Mouse (Mus musculus) kidney, postnatal 36 days (tissue): ENCODE data around the gene Med17.
"Not testable (repeated sequence)": the region's sequence is repeated elsewhere in the genome, so short reads cannot be mapped to it uniquely, and the experiment has no call there.

ENCODE experiments used
- DNase-seq, 2 experiments: peaks; one replicate each; pipeline ENCODE4 v3.0.0; 2021 to 2022; ENCODE audit warnings: mixed read lengths in 2 of 2

The Med17 gene

DNA sequence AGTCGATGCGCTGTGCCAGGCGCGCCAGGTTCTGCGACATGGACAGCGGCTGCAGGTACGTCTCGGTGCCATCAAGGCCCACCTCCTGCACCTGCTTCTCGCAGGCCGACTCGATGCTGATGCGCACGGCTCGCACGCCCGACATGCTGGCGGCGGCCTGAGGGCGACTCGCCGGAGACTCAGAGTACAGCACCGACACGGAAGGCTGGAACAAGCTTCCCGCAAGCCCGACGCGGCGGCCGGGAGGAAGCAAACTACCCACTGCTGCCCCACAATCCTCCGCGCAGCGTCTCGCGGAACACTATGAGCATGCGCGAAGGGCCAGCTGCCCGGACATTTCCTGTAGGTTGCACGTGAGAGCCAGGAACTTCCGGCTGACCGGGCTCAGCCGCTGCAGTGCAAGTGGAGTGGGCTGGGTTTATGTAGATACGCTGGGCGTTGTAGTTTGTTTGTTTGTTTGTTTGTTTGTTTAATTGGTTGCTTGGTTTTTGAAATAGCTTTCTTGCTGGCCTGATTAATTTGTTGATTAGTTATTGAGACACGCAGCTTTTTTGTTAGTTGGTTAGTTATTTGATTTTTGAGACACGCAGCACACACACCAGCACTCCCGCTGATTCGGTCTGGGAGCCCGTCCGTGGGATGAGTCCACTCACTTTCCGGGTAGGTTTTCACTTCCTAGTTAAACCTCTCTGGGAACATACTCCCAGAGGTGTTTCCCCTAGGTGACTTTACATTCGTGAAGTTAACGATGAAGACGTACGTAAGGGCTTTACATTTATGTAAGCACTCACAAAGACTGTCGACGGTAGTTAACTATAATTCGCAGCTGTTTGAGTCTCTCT is at the start of gene Med17:
Med17 (minus strand) TSS at position 283 of the 842 bp plus-strand sequence.
- peak; percentile 95 to 96 for DNase-seq

DNA sequence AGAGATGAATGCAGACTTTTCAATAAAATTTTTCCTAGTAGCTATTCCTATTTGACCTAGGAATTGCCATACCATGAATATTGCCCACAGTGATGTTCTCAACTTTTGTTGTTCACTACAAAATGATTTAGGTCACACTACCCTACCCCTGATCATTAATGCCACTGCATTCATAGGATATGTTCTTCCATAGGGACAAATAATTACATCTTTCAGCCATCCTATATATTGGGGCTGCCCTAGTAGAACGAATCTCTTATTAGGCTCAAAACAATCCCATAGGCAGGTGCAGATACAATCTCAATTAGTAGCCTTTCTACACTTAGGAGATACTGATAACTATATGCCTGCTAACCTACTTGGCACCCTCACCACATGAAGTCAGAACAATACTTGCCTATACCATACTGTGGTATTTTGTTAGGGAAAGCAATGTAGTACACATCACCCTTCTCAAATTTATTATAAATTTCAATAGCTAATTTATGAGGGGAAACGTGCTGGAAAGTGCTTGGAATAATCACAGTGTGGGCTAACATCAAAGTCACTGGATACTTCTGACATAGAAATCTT is 38.5 kb upstream of the Med17 start:
- DNase-seq, result no peak

DNA sequence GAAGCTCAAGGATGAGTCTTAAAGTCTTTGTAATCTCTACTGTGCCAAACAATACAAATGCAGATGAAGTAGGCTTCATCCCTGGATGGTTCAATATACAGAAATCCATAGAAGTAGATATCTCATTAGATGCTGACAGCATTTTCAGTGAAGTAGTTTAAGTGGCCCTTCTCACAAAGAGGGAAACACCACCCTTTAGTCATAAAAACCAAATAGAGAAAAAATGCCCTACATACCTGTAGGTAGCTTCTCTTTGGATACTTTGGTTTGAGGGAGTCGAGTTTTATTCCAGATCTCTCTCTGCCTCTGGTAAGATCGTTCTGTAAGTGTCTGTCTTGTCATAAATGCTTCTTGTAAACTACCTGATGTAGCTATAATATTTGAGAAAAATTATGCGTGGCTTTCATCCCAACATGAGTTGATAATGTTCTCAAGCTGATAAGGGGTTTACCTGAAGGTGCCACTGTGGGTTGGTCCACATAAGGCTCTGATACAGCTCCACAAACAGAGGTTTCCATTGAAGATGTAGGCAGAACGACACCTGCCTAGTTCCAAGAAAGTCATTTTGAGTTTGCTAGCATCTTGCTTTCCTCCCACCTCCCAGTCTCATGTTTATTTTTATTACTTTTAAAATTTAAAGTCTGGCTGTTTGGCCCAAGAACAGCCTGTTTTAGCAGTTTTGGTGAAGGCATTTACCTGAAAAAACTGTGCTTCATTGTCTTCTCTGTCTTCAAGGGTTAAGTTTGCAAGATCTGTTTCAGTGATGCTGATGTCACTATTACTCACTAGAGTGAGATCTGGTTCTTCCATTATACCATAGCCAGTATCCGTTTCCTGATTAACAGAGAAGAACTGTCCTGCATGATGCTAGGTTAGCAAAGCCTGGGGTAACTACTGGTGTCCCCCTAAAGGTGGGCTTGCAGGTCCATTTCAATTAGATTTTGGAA is 37.8 kb upstream of the Med17 start:
- DNase-seq, result no peak

DNA sequence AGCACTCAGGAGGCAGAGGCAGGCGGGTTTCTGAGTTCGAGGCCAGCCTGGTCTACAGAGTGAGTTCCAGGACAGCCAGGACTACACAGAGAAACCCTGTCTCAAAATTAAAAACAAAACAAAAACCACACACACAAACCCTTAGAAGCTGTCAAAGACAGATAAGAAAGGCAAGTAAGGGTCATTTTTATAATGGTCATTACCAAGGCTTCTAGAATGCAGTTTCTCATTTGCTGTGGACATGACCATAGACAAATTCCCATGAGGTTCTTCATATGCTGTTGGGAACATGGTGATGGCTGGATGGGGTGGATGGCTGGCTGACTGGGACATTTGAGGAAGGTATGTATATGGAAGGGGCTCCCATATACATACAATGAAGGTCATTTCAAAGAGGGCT is 36.6 kb upstream of the Med17 start:
- DNase-seq, result not testable (repeated sequence)

DNA sequence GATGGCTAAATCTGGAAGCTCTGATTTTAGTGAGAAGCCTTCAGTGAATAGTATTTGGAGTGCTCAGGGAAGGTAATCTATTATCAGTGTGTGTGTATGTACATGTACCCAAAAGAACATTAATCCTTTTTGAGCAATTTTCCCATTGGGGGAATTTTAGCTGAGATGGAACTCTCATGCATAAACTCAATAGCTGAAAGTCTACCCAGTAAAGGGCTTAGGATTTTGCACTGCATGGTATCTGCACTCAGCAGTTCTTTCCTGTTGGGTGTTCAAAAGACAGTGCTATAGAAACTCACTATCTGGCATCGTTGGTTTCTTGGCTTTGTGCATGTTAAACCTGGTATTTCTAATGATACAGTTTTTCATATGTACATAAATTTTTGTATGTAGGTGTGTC is 34.9 kb upstream of the Med17 start:
- no peak for DNase-seq

DNA sequence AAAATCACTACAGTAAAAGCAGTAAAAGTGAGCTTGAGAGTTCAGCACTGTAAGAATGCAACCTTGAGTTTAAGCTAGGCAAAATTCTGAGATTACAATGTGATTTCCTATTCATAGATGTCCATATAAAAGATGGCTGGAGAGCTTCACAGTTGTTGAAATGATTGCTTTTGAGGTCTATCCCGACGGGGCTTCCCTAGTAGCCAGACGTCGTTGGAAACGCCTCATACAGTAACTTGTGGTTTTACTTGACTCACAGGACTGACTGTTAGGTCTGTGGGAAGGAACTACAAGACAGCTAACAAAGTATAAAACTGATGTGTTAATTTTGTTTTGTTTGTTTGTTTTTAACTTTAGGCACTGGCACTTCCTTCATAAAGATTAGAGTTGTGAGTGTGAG is 33.9 kb upstream of the Med17 start:
- no peak for DNase-seq

DNA sequence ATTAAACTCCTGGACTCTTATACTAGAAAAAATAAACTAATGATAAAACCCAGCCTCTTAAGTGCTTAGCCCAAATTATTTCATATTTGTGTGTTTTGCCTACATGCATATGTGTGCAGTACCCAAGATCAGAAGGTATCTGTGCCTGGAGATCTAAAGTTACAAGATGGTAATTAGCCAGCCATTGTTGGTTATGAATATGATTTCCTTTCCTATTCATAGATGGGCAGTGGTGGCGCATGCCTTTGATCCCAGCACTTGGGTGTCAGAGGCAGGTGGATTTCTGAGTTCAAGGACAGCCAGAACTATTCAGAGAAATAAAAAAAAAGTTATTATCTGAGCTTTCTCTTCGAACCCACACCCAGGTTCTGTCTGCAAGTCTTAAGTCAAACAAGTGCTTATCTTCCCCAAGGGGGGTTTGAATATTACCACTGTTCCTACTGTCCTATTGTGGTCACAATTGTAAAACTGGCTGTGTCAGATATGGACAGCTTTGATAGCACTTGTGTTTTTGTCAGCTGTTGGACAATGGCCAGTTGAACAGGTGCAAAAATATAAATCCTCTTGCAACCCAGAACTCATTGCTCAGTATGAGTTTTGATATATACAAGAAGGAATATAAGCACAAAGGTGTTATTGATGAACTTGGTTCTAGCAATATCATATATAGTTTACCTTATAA is 32.5 kb upstream of the Med17 start:
- DNase-seq, result no peak

DNA sequence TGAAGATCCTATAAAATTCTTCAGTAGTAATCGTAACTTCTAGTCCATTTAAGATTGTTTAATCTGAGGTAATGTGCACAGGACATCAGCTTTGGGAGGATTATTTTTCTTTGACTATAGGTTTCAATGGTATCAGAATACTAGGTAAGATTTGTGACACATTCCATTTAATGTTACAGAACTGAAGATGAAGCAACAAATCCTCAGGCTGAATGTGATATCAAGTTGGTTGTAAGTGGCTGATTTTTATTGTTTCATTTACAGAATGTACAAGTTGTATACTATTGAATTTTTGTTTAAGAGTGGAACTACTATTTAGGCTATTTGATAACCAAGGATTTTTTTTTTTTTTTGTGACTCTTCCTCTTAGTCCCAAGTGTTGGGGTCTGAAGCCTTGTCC is 30.4 kb upstream of the Med17 start:
- DNase-seq, result no peak

DNA sequence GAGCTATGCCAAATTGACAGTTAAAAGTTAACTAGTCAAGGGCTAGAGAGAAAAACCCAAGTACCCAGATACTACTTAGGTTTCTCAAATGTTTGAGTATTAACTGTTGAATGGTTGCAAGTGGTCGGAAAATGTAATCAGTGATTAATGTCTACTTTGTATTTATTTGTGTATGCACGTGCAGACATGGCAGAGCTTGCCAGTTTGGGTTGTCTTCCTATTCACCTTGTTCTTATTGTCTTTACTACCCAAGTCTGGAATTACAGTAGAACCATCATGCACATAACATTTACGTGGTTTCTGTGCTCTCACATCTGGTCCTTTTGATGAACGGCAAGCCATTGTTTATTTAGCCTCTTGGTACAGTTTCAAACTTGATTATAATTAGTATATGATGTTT is 29.7 kb upstream of the Med17 start:
- no peak for DNase-seq

DNA sequence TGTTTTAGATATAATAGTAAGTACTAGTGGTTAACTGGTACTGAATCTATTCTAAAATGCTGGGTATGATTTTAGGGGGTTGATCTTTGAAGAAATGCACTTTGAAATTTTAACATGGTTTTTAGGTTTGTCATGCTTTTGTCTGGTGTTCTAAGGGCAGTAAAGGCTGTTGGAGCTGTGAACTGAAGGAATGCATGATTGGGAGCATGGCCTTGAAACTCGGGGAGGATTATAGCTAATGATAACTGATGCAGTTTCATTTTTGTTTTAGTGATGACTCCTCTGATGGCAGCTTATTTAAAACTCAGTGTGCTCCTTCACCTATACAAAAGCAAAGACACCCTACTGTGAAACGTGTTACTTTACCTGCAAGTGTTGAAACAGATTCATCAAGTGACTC is 28.5 kb upstream of the Med17 start:
- no peak for DNase-seq

DNA sequence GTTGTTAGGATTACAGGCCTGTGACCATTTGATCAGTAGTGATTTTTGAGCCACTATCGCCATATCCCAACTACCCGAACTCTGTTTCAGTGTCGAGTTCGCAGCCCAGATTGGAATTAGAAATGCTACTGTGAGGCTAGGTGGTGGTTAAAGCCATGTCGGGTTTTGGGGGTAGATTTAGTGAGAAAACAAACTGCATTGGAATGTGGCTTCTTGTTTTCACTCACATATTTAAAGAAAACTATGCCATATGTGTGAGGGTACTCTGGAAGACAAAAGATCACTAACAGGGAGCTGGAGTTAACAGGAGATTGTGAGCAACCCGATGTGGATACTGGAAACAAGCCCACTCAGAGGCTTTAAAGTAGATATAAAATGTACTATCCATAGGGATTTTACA is 27.5 kb upstream of the Med17 start:
- DNase-seq, result no peak

DNA sequence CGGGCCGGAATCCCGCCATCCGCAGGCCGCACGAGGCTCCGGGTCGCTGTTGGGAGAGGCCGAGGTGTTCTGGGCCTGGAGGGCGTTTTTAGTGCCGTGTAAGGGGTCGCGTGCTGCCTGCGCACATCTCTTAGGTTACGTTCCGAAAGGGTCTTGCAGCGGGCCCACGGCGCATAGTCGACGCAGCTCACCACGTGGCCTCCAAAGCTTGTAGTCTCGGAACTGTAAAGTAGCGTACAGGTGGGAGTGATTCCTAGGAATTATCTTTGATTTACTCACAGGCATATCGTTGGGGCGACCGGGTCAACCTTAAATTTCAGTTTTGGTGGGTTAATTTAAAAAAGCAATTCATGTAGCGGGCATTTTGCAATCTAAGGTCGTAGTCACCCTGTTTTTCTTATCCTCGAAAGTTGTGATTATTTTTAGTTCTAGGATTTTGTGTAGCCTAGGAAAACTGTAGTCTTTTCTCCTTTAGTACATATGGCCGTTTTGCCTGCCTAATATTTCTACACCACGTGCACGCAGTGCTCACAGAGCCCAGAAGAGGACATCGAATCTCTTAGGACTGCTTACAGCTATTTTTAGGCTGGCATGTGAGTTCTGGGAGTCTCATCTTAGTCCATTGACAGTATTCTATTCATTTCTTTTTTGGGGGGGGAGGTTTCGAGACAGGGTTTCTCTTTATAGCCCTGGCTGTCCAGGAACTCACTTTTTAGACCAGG is 26.8 kb upstream of the Med17 start, which contains the start of gene 4931406C07Rik:
4931406C07Rik (minus strand) TSS at position 51 of the 722 bp plus-strand sequence.
- no peak for DNase-seq

DNA sequence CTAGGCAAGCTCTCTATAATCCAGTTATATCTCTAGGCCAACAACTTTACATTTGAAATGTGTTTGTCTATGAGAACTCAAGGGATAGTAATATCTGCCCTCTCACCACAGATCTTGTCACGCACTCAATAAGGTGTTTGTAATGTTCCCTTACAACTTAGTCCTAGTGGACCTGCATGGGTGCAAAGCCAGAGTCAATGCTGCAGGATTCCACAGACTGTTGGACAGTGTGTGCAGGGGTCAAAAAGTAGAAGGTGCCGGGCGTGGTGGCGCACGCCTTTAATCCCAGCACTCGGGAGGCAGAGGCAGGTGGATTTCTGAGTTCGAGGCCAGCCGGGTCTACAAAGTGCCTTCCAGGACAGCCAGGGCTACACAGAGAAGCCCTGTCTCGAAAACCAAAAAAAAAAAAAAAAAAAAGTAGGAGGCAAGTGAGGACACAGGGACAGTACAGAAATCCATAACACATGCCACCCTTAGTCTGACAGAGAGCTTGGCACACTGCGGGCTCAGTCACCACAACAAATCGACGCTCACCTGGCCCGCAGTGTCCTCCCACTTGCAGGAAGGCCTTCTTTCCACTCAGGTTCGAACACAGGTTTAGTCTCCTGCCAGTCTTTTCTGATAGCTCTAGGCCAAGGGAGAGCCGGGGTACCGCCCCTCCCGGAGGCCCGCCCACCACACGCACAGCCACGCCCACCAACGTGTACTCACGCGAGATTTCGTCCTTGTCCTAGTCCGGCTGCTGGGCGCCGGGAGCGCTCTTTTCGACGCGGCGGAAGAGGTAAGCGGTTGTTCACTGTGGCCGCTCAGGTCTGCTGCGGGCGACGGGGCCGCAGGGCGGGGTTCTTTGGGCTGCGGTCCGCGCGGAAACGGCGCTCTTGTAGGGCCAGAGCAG is 26.0 kb upstream of the Med17 start, which contains the start of gene Taf1d:
Taf1d (plus strand) TSS at position 712 of the 895 bp plus-strand sequence.
- peak; percentile 97 to 98 for DNase-seq

DNA sequence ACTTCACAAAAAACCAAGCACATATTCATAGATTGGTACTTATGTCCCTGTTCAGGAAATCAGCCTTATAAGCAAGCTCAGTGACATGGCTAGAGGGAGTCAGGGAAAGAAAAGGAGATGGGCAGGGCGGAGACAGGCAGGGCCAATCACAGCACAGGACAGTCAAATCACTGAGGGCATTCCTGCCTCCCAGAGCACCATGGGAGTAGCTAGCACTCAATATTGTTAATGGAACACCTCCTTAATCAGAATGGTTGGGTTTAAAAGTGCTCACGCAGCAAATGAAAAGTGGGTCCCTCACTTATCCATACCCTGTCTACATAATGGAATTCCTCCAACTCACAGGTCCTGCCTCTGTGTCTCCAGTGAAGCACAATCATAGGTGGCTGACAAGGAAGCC is 23.1 kb upstream of the Med17 start:
- peak; percentile 70 to 87 for DNase-seq

DNA sequence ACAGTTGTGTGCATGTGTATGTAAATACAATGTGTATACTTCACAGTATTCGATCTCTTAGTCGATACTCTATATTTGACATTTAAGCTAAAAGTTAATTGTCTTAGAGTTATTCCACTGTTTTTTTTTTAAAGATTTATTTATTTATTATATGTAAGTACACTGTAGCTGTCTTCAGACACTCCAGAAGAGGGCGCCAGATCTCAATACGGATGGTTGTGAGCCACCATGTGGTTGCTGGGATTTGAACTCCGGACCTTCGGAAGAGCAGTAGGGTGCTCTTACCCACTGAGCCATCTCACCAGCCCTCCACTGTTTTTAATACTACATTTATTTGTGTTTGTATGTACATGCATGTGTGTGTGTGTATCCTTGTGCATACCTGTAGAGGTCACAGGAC is 22.3 kb upstream of the Med17 start:
- not testable (repeated sequence) for DNase-seq

DNA sequence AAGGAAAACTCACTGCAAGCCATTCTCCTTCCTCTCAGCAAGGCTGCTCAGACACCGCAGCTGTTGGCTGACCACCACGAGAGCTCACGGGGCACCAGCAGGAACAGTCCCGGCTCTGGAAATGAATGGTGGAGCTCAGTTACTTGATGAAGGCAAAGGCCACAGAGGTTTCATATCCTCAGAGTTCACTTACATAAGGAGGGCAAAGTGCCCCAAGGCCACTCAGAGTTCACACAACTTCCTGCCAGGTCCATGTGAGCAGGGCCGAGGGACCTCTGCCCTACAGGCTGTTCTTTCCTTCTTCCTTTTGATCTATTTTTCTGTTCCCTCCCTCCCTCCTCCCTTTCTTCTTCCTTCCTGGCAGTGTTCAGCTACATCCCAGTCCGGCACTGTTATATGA is 21.7 kb upstream of the Med17 start:
- DNase-seq, result peak; percentile 83 to 93

DNA sequence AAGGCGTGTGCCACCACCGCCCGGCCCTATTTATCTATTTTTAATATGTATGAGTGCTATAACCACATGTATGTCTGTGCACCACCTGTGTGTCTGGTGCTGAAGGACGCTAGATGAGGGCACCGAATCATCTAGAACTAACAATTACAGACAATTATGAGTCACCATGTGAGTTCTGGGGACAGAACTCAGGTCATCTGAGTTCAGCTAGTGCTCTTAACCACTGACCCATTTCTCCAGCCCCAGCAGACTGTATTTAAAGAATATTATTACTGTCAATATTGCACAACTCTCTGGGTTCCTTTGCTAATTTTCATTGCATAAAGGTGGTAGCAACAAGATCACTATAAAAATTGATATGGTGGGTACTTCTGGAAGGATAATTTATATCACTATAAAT is 20.3 kb upstream of the Med17 start:
- DNase-seq, result no peak

DNA sequence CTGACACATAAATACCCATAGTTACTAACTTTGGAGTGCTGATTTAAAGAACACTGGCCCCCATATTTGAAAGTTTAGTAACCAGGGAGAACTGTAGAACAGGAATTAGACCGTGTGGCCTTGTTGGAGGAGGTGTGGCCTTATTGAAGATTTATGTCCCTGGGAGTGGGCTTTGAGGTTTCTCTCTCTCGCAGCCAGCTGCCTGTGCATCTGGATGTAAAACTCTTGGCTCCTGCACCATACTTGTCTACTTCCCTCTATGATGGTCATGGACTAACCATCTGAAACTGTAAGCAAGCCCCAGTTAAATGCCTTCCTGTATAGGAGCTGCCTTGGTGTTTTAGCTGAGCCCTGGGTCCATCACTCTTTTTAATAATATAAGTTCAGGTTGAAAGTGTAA is 18.7 kb upstream of the Med17 start:
- DNase-seq, result no peak

DNA sequence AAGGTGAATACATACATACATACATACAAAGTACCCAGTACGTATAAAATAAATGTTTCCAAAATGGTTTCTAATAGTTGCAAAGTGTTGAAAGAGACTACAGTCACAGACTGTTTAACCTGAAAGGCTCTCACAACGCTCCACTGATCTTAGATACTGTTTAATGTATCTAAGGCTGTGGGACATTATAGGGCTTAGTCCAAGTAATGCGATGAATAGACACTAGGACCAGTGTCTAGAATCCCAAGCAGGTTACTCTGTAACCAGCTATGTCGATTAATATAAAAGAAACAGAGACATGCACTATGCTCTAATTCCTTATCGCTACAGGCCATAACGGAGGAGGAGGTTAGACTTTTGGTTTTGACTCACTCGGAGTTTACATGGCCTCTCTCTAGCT is 17.4 kb upstream of the Med17 start:
- DNase-seq, result no peak

DNA sequence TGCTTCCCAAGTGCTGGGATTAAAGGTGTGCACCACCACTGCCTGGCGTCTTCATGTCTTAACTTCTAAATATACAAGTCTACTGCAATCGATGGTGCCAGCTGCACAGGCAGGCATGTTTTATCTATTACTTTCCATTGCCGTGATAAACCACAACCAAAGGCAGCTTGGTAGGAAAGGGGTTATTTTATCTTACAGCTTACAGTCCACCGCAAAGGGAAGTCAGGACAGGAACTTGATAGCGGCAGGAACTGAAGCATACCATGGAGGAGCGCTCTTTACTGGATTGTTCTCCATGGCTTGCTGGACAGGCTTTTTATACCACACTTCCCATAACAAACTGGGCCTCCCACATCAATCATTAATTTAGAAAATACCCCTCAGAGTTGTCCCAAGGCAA is 9.5 kb upstream of the Med17 start:
- no peak for DNase-seq

DNA sequence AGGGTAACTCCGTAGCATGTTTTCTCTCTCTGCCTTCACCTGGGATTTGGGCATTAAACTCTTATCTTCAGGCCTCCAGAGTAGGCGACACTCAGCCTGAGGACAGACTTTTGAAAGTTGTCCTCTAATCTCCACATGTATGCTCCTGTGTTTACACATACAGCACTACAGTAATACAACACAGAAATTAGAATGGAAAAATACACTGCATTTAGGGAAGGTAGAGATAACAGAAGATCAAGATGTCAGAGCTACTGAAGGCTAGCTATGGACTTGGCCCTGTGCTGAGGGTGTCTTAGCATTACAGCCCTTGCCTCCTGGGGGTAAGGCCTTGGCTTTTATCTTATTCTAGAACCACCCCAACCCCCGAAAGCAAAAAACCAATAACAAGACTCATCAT is 8.7 kb upstream of the Med17 start:
- no peak for DNase-seq
